Comparison of ENCODE assay signal across 29 mouse cellular contexts in the genomic region with DNA sequence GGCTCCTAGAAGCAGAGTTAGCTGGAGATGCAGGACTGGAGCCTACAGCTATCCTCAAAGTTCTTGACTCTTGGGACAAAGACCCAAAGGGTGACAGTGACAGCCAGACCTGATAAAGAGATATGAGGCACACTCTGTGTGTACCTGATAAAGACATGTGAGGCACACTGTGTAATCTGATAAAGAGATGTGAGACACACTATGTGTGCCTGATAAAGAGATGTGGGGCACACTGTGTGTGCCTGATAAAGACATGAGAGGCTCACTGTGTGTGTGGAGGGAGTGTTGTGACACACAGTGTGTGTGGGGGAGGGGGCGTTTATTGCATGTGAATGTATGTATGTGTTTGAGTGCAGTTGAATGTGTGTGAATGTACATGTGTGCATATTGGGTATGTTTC.
A peak's percentile ranks its signal among the peaks of the same experiment; 100 is the strongest.
DNase-seq lines count a peak whose midpoint lies in the region; ATAC-seq and TF ChIP-seq lines count a peak whose summit lies in the region.
"Had no signal": no experiment of that assay in that cellular context is flagged by ENCODE, and none has a peak within 500 bp of the region (broad histone marks: within the 10 kb centered on the region; RNA-seq: fewer than 3 reads in every experiment).

No protein-coding gene starts in this region.

- peak; percentile 83 for DNase-seq in heart, embryonic 10.5 days (ENCODE audit: low spot score)
- no peak for DNase-seq in heart, postnatal 4 days
- no peak for DNase-seq in midbrain, embryonic 10.5 days (ENCODE audit: low spot score)
- no peak for DNase-seq in midbrain, postnatal 0 days (ENCODE audit: low spot score)
- no peak for DNase-seq in cerebellum, postnatal 14 days
- no peak for DNase-seq in ovary, postnatal 10 days (ENCODE audit: low spot score)
- DNase-seq: adrenal gland, adult 2 months; adrenal gland, postnatal 36 days; cerebellum, adult 11 months; cerebellum, adult 9-11 months; gastrocnemius, postnatal 14 days; heart, postnatal 10 days; kidney, adult 9 months; kidney, postnatal 25 days; left cerebral cortex, postnatal 4 days; retina, postnatal 1 day; right cerebral cortex, postnatal 14 days; thymus, postnatal 4 days had no signal

- H3K36me3 ChIP-seq in heart, embryonic 10.5 days: no peaks in the 10 kb centered on the region
- H3K36me3 ChIP-seq in midbrain, embryonic 10.5 days: no peaks in the 10 kb centered on the region
- H3K36me3 ChIP-seq in midbrain, postnatal 0 days (ENCODE audit: insufficient read depth, low read length): no peaks in the 10 kb centered on the region
- no peaks in the 10 kb centered on the region for H3K36me3 ChIP-seq in liver, embryonic 12.5 days
- H3K36me3 ChIP-seq: embryonic facial prominence, embryonic 13.5 days; forebrain, embryonic 12.5 days; heart, embryonic 13.5 days; hindbrain, embryonic 13.5 days; limb, embryonic 15.5 days; lung, embryonic 15.5 days; midbrain, embryonic 13.5 days had no signal

- no peak for ATAC-seq in midbrain, postnatal 0 days (ENCODE audit: low FRiP score)
- ATAC-seq in liver, embryonic 12.5 days: peak; percentile 94
- ATAC-seq in megakaryocyte-erythroid progenitor cell, adult 5-6 weeks (replicated peaks; ENCODE audit: low FRiP score, low TSS enrichment, poor library complexity, severe bottlenecking): peak; percentile 18; the same call in 1 of the 2 replicates
- ATAC-seq: activated CD4-positive, CD25-positive, alpha-beta regulatory T cell, adult 4 months; intestine, postnatal 0 days; midbrain, embryonic 13.5 days had no signal

- peaks cover 9% of the 10 kb centered on the region; the same call in 1 of the 2 replicates for H3K4me1 ChIP-seq in heart, embryonic 10.5 days
- H3K4me1 ChIP-seq in midbrain, embryonic 10.5 days: peaks cover 22% of the 10 kb centered on the region
- no peaks in the 10 kb centered on the region for H3K4me1 ChIP-seq in midbrain, postnatal 0 days (ENCODE audit: insufficient read depth, low read length)
- H3K4me1 ChIP-seq in liver, embryonic 12.5 days: peaks cover 22% of the 10 kb centered on the region
- H3K4me1 ChIP-seq: heart, embryonic 13.5 days; limb, embryonic 15.5 days; lung, embryonic 15.5 days had no signal

- no peak for TF ChIP-seq CTCF in midbrain, postnatal 0 days (IDR thresholded peaks at IDR 0.05)

- no peaks in the 10 kb centered on the region for H3K27me3 ChIP-seq in heart, embryonic 10.5 days (ENCODE audit: insufficient read depth, poor library complexity, severe bottlenecking)
- H3K27me3 ChIP-seq in midbrain, embryonic 10.5 days (ENCODE audit: low read depth, poor library complexity, severe bottlenecking): peaks cover 14% of the 10 kb centered on the region
- H3K27me3 ChIP-seq in midbrain, postnatal 0 days (ENCODE audit: insufficient read depth, low read length): no peaks in the 10 kb centered on the region
- H3K27me3 ChIP-seq in liver, embryonic 12.5 days (replicated peaks): no peaks in the 10 kb centered on the region; the same call in 1 of the 2 replicates
- H3K27me3 ChIP-seq: limb, embryonic 15.5 days; lung, embryonic 15.5 days; midbrain, embryonic 13.5 days had no signal

- no peak overlapping the region for H3K9ac ChIP-seq in midbrain, postnatal 0 days (replicated peaks; ENCODE audit: low read length, poor library complexity, severe bottlenecking)
- no peak overlapping the region for H3K9ac ChIP-seq in liver, embryonic 12.5 days
- H3K9ac ChIP-seq: embryonic facial prominence, embryonic 13.5 days; forebrain, embryonic 12.5 days; heart, embryonic 13.5 days; hindbrain, embryonic 13.5 days; limb, embryonic 15.5 days; lung, embryonic 15.5 days; midbrain, embryonic 13.5 days had no signal

- no peak overlapping the region for H3K4me3 ChIP-seq in heart, embryonic 10.5 days
- H3K4me3 ChIP-seq in midbrain, embryonic 10.5 days: no peak overlapping the region
- H3K4me3 ChIP-seq in midbrain, postnatal 0 days (ENCODE audit: low read depth, low read length): no peak overlapping the region
- H3K4me3 ChIP-seq in liver, embryonic 12.5 days: no peak overlapping the region
- H3K4me3 ChIP-seq: embryonic facial prominence, embryonic 13.5 days; forebrain, embryonic 12.5 days; heart, embryonic 13.5 days; hindbrain, embryonic 13.5 days; limb, embryonic 15.5 days; lung, embryonic 15.5 days; midbrain, embryonic 13.5 days had no signal

- H3K4me2 ChIP-seq in midbrain, postnatal 0 days (ENCODE audit: low read depth, low read length, poor library complexity, severe bottlenecking): no peak overlapping the region
- H3K4me2 ChIP-seq in liver, embryonic 12.5 days: peak overlapping the region; percentile 15
- H3K4me2 ChIP-seq: embryonic facial prominence, embryonic 13.5 days; forebrain, embryonic 12.5 days; heart, embryonic 13.5 days; hindbrain, embryonic 13.5 days; limb, embryonic 15.5 days; lung, embryonic 15.5 days; midbrain, embryonic 13.5 days had no signal

- no peak overlapping the region for H3K27ac ChIP-seq in heart, embryonic 10.5 days
- H3K27ac ChIP-seq in midbrain, embryonic 10.5 days (replicated peaks): 0 out of 2 replicates have a peak overlapping the region, but pooled peaks have one; percentile 38
- no peak overlapping the region for H3K27ac ChIP-seq in midbrain, postnatal 0 days (ENCODE audit: low read depth, low read length)
- H3K27ac ChIP-seq in liver, embryonic 12.5 days: peak overlapping the region; percentile 31; the same call in 1 of the 2 replicates
- H3K27ac ChIP-seq: embryonic facial prominence, embryonic 13.5 days; forebrain, embryonic 12.5 days; heart, embryonic 13.5 days; limb, embryonic 15.5 days; lung, embryonic 15.5 days had no signal

- WGBS in heart, embryonic 10.5 days: 71% methylated on average over 1 of the region's 1 CpGs
- WGBS in midbrain, embryonic 10.5 days: 89% methylated on average over 1 of the region's 1 CpGs
- 100% methylated on average over 1 of the region's 1 CpGs for WGBS in midbrain, postnatal 0 days
- WGBS in liver, embryonic 12.5 days (ENCODE audit: insufficient replicate concordance): 52% methylated on average over 1 of the region's 1 CpGs

- H3K9me3 ChIP-seq in heart, embryonic 10.5 days: 0 out of 2 replicates have a peak, but pooled peaks cover 2% of the 10 kb centered on the region
- 0 out of 2 replicates have a peak, but pooled peaks cover 3% of the 10 kb centered on the region for H3K9me3 ChIP-seq in midbrain, embryonic 10.5 days (replicated peaks)
- peaks cover under 1% of the 10 kb centered on the region; the same call in 1 of the 2 replicates for H3K9me3 ChIP-seq in midbrain, postnatal 0 days (ENCODE audit: low read length)
- no peaks in the 10 kb centered on the region for H3K9me3 ChIP-seq in liver, embryonic 12.5 days (replicated peaks)
- H3K9me3 ChIP-seq: embryonic facial prominence, embryonic 13.5 days; heart, embryonic 13.5 days; limb, embryonic 15.5 days; lung, embryonic 15.5 days; midbrain, embryonic 13.5 days had no signal

Comparison
In these comparisons a context has a peak if more than half of its experiments do, and no peak if none do; other contexts are left out.
1. H3K27ac ChIP-seq: peak in midbrain, embryonic 10.5 days (single experiment) and liver, embryonic 12.5 days (single experiment); none in heart, embryonic 10.5 days (single experiment) and midbrain, postnatal 0 days (single experiment).